Mouse (Mus musculus): ENCODE data around the gene Kcna3. TPM values are rescaled to one million over a fixed set of nuclear protein-coding genes. Genes with fewer than 3 reads are reported as not detected.
A peak's percentile ranks its signal among the peaks of the same experiment; 100 is the strongest.

The Kcna3 gene
- total RNA-seq (2022): under 1 TPM; 0.27 to 0.69 (median 0.34) TPM

DNA sequence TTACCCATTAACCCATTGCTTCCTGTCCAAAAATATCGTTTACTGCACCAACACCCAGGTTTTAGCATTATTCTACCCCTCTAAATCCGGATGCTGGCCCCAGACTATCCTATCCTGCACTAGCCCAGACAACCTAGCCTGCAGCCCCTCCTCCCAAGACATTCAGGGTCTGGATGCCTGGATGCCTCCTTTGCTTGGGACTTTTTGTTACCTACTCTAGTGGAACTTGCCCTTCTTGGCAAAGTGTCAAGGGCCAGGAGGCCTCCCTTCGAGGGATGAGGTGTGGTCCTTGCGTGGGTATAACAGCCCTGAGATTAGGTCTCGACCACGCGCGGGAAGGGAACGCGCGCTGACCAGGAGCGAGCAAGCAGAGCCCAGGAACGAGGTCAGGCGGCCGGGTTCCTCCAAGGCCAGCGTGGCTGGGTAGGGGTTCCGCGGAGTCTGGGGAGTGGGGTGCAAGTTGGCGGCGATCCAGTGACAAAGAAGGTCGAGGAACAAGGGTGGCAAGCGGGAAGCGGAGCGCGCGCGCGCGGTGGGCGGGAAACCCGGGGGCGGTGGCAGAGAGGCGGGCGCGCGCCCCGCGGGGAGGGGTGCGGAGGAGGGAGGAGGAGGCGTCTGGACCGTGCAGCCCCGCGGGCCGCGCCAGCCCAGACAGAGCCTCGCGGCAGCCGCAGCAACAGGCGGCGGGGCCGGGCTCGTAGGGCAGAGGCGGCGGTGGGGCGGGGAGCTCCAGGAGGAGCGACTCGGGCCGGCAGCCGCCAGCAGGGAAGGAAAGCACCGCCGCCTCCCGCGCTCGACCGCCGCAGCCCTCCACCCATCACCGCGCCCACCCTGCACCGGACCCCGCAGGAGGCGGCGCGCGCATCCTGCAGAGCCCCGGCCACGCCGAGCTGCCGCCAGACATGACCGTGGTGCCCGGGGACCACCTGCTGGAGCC lies at the start of gene Kcna3:
Gene Kcna3, plus strand, starts transcription at position 649 of the 937 bp plus-strand sequence.
- DNase-seq (ENCODE audit: low spot score): peak; percentile 7

DNA sequence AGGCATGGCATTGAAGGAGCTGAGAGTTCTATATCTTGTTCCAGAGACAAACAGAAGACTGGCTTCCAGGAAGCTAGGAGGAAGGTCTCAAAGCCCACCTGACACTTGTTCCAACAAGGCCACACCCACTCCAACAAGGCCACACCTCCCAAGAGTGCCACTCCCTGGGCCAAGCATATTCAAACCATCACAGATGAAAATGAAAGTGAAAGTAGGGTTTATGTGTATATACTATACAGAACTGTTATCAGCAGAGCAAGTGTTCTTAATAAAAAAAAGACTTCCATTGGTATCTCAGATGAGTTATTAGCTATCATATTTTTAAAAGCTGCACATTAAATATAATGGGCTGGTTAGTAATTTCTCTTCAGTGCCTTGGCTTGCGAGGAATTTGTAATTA lies 44.6 kb upstream of the Kcna3 start:
- DNase-seq (ENCODE audit: low spot score): no peak

DNA sequence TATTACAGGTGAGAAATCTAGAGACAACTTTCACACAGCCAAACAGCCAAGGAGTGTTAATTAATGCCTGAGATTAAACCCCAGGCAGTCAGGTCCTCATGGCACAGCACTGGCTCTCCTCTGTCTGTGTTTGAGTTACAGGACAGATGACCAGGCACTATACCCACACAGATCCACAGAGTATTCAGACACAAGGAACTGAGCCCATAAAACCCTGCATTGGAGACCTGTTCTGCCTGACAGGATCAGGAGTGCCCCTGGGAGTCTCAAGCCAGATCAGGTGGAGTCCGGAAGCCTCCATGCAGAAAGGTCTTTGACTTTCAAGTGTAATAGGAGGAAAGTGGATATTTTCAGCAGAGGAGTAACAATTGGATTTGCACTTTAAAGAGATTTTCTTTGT lies 40.6 kb upstream of the Kcna3 start:
- no peak for DNase-seq (ENCODE audit: low spot score)

DNA sequence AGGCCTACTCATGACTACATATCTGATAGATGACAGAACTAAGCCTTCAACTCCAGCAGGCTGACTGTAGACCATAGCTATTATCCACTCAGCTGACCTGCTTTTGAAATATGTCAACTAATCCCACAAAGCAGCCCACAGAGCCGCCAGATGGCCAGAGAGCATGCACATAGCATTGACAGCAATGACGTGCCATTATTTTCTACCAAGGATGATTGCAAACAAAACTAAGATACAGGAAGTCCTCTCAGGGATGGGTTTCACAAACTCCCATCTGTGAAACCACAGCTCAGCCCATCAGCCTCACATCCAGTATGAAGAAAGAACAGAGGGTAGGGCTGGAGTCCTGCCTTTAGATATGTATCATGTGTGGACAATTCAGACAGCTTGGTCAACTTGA lies 39.8 kb upstream of the Kcna3 start:
- no peak for DNase-seq (ENCODE audit: low spot score)

DNA sequence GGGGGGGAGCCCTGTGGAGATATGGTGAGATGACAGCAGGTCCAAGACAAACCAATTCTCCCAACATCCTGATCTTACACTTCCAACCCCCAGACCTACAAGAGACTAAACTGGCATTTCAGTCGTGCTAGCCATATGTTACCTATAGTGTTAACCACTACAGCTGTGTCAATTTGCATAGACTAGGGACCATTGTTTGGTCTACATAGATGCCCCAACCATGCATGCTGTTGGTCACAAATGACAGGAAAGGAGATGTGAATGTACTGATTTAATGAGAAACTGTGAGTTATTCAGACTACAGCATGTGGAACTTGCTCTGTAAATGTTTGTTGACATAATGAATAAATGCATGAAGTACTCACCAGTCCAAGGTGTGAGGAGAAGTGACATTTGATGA lies 37.6 kb upstream of the Kcna3 start:
- no peak for DNase-seq (ENCODE audit: low spot score)

DNA sequence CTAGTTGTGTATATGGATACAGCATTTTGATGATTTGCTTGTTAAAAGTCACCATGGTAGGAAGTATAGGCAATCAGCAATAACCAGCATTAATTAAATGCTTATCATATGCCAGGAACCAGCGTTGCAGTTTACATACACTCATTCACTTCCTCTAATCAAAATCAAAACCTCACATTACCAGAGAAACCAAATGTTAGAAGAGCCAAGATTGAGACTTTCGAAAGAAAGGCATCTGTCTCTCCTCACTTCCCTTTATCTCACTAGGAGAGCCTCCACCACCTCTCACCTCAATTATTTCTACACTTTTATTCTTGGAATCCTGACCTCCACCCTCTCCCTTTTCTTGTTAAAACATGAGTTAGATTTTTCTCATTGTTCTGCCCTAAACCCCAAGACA lies 35.8 kb upstream of the Kcna3 start:
- no peak for DNase-seq (ENCODE audit: low spot score)

DNA sequence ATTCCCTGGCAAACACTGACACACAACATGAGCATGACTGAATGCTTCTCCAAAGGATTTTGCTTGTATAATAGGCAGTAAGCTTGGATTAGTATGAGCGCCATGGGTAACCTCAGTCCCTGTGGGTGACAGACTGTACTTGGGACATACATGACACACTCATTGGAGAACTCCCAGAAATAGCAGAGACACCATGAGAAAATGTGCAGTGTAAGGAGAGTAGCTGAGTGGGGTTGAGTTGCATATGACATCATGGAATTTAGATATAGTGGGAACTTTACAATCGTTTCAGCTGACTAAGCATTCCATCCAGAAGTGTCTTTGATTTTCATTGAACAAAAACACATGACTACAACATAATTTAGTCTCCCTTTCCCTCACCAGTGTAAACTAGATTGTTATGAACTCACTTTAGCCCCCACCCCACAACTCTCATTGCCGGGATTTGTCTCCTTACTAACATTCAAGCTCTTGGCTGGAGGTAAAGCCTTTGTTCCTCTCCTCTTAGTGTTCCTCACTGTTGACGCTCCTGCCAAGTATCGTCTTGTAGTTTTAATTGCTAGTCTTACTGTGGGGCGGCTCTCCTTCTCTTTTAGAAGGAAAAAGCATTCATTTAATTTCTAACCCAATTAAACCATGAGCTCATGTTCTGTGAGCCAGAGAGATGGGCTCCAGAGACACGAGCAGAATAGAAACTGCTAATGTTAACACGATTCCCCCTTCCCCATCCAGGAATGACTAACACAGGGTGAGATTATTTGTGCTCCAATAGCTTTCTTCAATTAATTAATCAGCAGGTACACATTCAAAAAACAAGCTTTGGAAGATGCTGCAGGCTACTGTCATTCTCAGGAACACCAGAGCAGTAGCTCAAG lies 33.5 kb upstream of the Kcna3 start:
- DNase-seq (ENCODE audit: low spot score): no peak

DNA sequence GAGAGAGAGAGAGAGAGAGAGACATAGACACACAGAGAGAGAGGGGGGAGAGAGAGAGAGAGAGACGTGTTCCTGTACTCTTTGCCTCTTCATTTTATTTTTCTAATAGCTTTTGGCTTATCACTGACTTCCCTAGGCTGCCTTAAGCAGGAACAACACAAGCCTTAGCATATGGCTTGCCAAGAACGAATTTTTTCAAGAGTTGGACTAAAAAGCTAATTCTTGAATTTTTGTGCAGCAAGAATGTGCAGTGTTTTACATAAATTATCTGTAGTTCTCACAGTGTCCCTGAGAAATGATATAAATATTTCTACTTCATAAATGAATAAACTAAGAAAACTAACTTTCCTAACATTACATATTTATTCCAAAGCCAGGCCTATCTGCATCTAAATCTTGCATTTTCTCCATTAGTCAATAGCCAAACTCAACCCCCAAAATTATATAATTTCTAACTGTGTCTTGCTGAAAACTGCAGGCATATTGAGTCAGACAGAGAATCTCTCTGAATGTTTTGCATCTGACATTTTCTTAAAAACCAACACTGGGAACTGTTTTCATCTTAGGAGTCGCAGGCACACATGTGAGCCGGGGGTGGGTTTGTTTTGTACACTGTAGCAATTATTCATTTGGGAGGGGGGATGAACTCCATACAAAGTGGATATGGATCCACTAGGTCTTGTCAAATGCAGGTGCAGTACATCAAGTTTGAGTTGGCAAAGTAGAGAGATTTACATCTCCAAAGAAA lies 26.5 kb upstream of the Kcna3 start:
- no peak for DNase-seq (ENCODE audit: low spot score)

DNA sequence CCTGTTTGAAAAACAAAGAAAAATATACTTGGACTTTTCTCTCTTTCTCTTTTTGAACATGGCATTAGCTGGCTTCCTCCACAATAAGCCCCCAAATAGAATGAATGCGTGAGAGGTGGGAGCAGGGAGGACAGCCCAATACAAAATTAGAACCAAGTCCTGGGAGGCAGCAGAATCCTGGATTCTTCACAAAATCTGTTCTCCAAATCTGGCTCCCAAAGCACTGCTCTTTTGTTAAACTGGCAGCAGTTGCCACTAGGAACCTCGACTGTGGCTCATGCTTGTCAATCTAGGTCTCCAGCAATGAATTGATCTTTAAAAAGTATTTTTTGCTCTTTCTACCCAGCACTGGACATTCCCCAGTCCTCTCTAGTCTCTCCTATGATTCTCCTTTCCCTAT lies 17.7 kb upstream of the Kcna3 start:
- no peak for DNase-seq (ENCODE audit: low spot score)

DNA sequence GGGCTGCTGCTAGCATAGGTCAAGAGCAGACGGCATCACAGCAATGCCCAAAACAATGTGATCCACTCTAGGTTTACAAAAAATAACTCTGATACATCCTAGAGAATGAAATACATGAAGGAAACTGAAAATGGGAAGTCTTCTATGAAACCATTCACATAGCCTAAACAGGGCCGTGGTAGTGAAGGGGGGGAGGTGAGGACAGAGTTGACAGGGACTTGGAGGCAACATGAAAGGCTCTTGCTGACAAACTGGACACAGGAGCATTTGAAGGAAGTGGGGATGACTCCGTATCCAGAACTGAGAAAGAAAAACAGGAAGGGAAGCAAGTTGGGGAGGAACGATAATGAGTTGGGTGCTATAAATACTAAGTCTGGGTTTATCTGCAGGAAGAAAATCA lies 4.4 kb upstream of the Kcna3 start:
- no peak for DNase-seq (ENCODE audit: low spot score)

DNA sequence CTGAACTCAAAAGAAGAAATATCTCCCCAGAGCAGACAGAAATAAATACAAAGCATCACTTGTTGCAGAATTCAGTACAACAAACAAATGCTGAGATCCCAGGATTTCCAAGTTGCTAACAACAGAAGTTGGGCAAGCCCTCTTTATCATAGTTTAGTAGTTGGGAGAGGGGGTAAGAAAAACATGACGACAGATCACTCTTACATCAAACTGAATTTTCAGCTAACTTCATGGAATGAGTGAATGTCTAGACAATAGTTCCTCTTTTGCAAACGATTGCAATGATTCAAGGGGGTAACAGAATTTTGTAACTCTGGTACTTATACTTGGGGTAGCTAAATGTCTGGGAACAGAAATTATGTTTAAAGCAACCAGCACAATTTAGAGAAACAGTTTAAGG lies 1.2 kb upstream of the Kcna3 start:
- no peak for DNase-seq (ENCODE audit: low spot score)

DNA sequence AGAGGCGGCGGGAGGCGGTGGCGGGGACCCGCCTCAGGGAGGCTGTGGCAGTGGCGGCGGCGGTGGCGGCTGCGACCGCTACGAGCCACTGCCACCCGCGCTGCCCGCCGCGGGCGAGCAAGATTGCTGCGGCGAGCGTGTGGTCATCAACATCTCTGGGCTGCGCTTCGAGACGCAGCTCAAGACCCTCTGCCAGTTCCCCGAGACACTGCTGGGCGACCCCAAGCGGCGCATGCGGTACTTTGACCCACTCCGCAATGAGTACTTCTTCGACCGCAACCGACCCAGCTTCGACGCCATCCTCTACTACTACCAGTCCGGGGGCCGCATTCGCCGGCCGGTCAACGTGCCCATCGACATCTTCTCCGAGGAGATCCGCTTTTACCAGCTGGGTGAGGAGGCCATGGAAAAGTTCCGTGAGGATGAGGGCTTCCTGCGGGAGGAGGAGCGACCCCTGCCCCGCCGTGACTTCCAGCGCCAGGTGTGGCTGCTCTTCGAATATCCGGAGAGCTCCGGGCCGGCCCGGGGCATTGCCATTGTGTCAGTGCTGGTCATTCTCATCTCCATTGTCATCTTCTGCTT lies 580 bp downstream of the Kcna3 start:
- no peak for DNase-seq (ENCODE audit: low spot score)

DNA sequence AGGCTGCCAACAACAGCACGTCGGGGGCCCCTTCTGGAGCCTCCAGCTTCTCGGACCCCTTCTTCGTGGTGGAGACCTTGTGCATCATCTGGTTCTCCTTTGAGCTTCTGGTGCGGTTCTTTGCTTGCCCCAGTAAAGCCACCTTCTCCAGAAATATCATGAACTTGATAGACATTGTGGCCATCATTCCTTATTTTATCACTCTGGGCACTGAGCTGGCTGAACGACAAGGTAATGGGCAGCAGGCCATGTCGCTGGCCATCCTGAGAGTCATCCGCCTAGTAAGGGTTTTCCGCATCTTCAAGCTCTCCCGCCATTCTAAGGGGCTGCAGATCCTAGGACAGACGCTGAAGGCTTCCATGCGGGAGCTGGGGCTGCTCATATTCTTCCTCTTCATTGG lies 1.1 kb downstream of the Kcna3 start:
- no peak for DNase-seq (ENCODE audit: low spot score)

DNA sequence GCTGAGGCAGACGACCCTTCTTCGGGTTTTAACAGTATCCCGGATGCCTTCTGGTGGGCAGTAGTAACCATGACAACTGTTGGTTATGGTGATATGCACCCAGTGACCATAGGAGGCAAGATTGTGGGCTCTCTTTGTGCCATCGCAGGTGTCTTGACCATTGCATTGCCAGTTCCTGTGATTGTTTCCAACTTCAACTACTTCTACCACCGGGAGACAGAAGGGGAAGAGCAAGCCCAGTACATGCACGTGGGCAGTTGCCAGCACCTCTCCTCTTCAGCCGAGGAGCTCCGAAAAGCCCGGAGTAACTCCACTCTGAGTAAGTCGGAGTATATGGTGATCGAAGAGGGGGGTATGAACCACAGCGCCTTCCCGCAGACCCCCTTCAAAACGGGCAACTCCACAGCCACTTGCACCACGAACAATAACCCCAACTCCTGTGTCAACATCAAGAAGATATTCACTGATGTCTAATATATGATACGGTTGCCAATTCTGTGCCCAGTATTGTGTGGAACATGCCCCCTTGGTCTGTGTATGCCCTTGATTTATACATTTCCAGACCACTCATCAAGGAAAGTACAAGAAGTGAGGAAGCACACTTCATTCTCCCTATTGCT lies 1.7 kb downstream of the Kcna3 start:
- no peak for DNase-seq (ENCODE audit: low spot score)

DNA sequence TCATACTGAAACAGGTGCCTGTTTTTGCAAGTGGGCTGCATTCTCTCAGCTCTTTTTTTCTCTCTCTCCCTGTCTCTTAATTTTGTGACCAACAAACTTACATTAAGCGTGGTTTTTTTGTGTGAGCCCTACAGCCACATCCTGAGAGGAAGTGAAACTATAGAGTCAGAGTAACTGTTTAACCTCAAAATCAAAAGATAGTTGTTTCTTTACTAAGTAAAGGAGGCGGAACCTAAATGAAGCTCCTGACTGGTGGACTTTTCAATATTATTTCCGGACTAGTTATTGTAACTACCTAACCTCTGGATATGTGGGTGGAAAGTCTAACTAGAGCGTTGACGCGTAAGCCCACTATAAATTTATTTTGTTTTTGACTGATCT lies 2.2 kb downstream of the Kcna3 start:
- no peak for DNase-seq (ENCODE audit: low spot score)

DNA sequence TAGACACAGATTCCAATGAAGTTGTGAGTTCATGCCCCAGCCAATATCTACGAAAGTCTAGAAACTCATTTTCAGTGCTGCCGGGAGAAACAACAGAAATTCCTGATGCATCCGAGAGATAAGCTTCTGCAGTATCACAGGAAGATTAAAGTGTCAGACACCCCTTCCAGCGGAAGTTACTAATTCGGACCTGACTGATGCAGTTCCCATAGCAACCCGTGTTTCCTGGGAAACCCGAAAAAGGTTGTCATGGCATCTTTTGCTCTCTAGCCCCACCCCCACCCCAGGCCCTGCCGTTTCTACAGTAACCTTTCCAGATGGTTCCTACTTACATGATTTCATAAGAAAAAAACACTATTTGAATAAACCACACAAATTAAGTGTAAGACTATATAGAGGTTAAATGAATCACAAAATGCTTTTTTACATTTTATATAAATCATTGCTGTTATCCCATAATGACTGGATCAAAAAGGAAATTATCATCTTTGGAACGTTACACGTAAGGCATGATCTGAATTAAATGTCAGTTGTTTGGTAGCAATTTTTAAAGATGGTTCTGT lies 2.8 kb downstream of the Kcna3 start:
- no peak for DNase-seq (ENCODE audit: low spot score)

DNA sequence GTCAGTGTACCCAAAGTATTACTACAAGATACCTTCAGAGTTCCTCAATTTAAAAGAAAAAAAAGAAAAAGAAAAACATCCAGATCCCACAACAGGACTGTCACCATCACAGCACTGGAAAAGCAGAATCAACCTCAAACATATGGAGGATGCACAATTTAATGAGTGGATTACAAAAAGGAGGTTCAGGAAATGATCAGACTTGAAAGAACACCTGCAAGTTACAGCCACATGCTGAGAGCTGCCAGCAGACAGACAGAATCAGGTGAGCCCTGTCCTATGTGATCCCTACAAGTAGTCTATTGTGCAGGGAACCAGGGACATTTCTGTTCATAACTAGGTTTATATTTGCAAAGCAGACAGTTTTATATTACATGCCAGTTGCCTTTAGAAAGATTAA lies 3.3 kb downstream of the Kcna3 start:
- no peak for DNase-seq (ENCODE audit: low spot score)

DNA sequence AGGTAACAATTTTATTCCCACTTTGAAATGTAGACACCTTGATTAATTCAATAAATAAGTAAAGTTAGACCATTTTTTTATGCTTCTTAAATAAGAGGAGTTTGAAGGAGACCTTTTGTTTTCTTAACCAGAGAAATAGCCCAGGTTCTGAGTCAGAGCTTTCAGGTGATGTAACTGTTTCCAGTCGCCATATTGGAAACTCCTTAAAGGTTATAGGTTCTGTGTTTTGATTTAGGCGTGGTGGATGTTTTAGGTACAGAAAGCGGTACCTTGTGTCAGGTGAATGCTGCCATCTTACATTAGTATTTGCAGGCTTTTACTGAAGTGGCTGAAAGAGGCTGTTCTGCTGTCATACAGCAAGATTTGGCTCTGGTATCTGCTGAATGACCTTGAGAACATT lies 4.4 kb downstream of the Kcna3 start:
- no peak for DNase-seq (ENCODE audit: low spot score)

DNA sequence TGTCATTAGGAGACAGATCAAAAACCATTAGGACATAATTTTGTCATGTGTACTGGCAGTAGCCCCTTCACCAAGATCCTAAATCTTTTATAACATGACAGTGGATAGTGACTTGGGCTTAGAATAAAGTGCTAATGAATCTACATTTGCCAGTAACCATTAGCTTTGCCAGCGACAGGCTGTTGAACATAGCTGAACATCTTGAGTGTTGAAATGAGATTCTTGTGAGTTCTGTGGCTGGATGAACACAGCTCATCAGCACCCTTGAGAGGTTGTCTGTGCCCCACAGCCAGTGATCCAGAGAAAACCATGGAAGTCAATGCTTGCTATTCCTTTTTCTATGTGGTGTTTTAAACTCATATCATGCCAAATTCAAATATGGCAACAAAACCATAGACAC lies 5.7 kb downstream of the Kcna3 start:
- no peak for DNase-seq (ENCODE audit: low spot score)

DNA sequence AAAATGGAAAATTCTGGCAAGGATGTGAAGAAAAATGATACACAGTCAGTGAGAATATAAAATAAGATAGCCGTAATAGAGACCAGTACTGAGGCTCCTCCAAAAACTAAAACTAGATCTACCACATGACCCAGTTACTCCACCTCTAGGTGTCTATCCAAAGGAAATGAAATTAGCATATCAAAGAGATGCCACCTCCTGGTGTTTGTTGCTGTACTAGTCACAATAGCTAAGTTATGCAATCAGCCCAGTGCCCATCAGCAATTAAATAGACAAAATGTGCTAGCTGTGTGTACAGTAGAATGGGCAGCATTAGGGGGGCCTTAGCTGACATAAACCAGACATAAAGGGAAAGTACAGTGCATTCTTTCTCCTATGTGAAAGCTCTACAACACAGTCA lies 25.5 kb downstream of the Kcna3 start:
- DNase-seq (ENCODE audit: low spot score): no peak

DNA sequence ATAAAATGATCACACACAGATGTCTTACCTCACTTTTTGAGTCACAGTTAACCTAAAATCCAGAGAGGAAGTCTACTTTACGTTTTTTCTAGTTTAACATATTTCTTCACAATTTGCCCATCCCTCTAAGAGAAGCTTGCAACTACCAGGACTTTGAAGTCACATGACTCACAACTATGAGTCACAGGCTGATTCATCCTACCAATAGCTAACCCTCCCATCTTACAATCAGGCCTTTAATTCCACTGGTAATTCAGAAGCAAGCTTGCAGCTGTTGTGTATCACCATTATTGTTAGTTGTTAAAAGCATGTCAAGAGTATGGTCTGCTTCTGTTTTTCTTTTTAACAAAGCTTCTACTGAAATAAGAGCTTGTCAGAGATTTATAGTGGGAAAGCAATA lies 26.8 kb downstream of the Kcna3 start:
- DNase-seq (ENCODE audit: low spot score): peak; percentile 27

All from heart, adult 8-10 months (tissue).